Mouse (Mus musculus): ENCODE data around the gene Rsph1.

DNA sequence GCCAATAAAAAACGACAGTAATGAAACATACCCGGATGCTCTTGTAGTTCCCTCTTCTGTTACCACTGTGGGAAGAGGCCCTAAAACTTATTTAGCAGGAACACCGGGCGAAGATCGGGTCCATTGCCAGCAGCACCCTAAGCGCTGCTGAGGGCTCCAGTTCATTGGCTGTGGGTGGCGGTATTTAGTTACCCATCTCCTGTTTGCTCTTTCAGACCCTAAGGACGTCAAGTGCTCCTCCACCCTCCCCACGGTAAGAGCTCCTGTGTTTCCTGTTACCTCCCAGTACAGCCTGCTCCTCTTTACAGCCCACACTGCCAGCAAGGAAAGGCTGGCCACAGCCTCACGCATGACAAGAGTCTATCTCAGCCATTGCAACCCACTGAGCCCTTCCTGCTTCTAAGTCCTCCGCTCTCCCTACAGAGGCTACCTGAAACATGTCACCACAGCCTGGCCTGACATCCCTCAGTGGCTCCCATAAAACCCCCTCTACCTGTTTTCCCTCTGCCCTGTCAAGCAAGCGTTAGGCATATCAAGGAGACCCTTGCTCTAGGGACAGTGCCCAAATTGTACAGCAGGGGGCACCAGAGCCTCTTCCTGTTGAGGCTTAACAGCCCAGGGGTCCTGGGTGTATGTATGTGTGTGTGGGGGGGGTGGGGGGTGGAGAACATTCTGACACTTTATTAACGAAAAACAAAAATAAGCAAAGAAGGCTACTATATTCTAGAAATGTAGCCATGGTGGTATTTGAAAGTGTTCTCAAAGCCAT, 48.5 kb upstream of the Rsph1 start:
- no peak for TF ChIP-seq POLR2A (IDR thresholded peaks at IDR 0.05; ENCODE audit: borderline replicate concordance, low read depth, low read length)
- no peak; the same call in 1 of the 2 replicates for TF ChIP-seq CTCF (IDR thresholded peaks at IDR 0.05; ENCODE audit: low read depth, low read length)
